Mouse (Mus musculus): ENCODE results near the gene Ctnnbip1. TPM values are rescaled to one million over a fixed set of nuclear protein-coding genes. Genes with fewer than 3 reads are reported as not detected.
A peak's percentile ranks its signal among the peaks of the same experiment; 100 is the strongest.

Gene Ctnnbip1
- polyA plus RNA-seq, 1 experiment from 2014 or later: 41.2 TPM

DNA sequence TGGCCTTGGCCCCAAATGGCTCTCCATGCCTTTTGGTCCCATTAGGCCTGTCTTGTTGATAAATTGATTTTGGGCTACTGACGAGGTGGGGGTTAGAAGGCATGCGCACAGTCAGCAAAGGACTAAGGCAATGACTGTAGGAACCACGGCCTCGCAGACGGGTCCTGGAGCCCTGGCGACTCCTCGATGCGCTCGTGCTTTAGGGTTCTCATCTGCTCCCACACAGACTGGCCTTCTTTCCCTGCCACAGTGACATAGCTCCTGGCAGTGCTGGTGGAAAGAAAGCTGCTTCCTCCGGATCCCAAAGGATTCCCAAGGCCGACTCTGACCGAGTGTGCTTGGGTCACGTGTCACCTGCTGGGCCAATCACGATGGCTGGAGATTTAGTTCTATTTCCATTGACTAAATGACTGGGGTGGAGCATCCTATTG is 56.4 kb downstream of the Ctnnbip1 start:
- H3K36me3 ChIP-seq (ENCODE audit: control insufficient read depth, insufficient read depth, low read length): no peaks in the 10 kb centered on the region
- no peak for ATAC-seq
- no peak overlapping the region for H3K4me3 ChIP-seq (ENCODE audit: low read length)
- no peak overlapping the region for H3K9ac ChIP-seq (ENCODE audit: low read depth, low read length)
- no peaks in the 10 kb centered on the region for H3K27me3 ChIP-seq (replicated peaks; ENCODE audit: control insufficient read depth, insufficient read depth, low read length)
- 73% methylated on average over 14 of the region's 14 CpGs for WGBS
- H3K27ac ChIP-seq (ENCODE audit: low read length): no peak overlapping the region
- H3K4me1 ChIP-seq (ENCODE audit: control insufficient read depth, insufficient read depth, low read length): peaks cover 29% of the 10 kb centered on the region
- H3K4me2 ChIP-seq (ENCODE audit: low read depth, low read length): no peak overlapping the region
- no peaks in the 10 kb centered on the region for H3K9me3 ChIP-seq (ENCODE audit: control insufficient read depth, low read length)

DNA sequence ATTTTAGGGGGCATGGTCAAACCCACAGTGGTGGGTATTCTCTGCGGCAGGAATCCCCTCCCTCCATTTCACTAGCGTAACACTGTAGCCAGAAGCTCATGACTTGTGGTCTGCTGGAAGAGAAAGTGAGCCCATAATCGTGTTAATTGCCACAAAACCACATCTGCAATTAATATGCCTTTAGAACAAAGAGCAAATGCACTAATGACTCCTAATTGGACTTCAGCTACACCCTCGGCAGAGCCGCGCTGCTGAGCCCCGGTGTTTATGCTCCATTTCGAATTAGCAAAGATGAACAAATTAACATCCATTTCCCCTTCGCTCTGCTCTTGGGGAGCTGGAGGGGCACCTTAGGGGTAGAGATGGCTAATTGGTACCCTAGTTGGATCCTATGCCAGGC is 58.0 kb downstream of the Ctnnbip1 start:
- no peak overlapping the region for H3K4me3 ChIP-seq (ENCODE audit: low read length)
- H3K27me3 ChIP-seq (replicated peaks; ENCODE audit: control insufficient read depth, insufficient read depth, low read length): no peaks in the 10 kb centered on the region
- peaks cover 16% of the 10 kb centered on the region for H3K4me1 ChIP-seq (ENCODE audit: control insufficient read depth, insufficient read depth, low read length)
- no peaks in the 10 kb centered on the region for H3K9me3 ChIP-seq (ENCODE audit: control insufficient read depth, low read length)
- no peak overlapping the region for H3K9ac ChIP-seq (ENCODE audit: low read depth, low read length)
- WGBS: 79% methylated on average over 9 of the region's 9 CpGs
- no peak overlapping the region for H3K4me2 ChIP-seq (ENCODE audit: low read depth, low read length)
- H3K27ac ChIP-seq (ENCODE audit: low read length): no peak overlapping the region
- no peak for ATAC-seq
- no peaks in the 10 kb centered on the region for H3K36me3 ChIP-seq (ENCODE audit: control insufficient read depth, insufficient read depth, low read length)

- H3K9ac ChIP-seq (ENCODE audit: low read depth, low read length): no peak overlapping the region
- ATAC-seq: no peak
- H3K4me3 ChIP-seq (ENCODE audit: low read length): no peak overlapping the region
- peaks cover 6% of the 10 kb centered on the region for H3K4me1 ChIP-seq (ENCODE audit: control insufficient read depth, insufficient read depth, low read length)
- H3K27me3 ChIP-seq (replicated peaks; ENCODE audit: control insufficient read depth, insufficient read depth, low read length): no peaks in the 10 kb centered on the region
- 26% methylated on average over 4 of the region's 4 CpGs for WGBS
- H3K9me3 ChIP-seq (ENCODE audit: control insufficient read depth, low read length): no peaks in the 10 kb centered on the region
- no peaks in the 10 kb centered on the region for H3K36me3 ChIP-seq (ENCODE audit: control insufficient read depth, insufficient read depth, low read length)
- no peak overlapping the region for H3K27ac ChIP-seq (ENCODE audit: low read length)
- H3K4me2 ChIP-seq (ENCODE audit: low read depth, low read length): no peak overlapping the region
Measured at GRCm38 (mm10) chr4:149576993-149577548, 59.0 kb downstream of the Ctnnbip1 start.

GRCm38 (mm10) chr4:149578085-149578681 is 60.1 kb downstream of the Ctnnbip1 start:
- H3K4me3 ChIP-seq (ENCODE audit: low read length): no peak overlapping the region
- WGBS: 66% methylated on average over 13 of the region's 13 CpGs
- no peak for ATAC-seq
- no peaks in the 10 kb centered on the region for H3K36me3 ChIP-seq (ENCODE audit: control insufficient read depth, insufficient read depth, low read length)
- H3K4me1 ChIP-seq (ENCODE audit: control insufficient read depth, insufficient read depth, low read length): no peaks in the 10 kb centered on the region
- no peak overlapping the region for H3K27ac ChIP-seq (ENCODE audit: low read length)
- no peaks in the 10 kb centered on the region for H3K27me3 ChIP-seq (replicated peaks; ENCODE audit: control insufficient read depth, insufficient read depth, low read length)
- no peak overlapping the region for H3K4me2 ChIP-seq (ENCODE audit: low read depth, low read length)
- H3K9me3 ChIP-seq (ENCODE audit: control insufficient read depth, low read length): no peaks in the 10 kb centered on the region
- H3K9ac ChIP-seq (ENCODE audit: low read depth, low read length): no peak overlapping the region

GRCm38 (mm10) chr4:149578831-149579230 is 60.8 kb downstream of the Ctnnbip1 start:
- Histone ChIP-seq H3K4me2 (ENCODE audit: low read depth, low read length) (no peak overlapping the region), H3K9me3 (ENCODE audit: control insufficient read depth, low read length) (no peaks in the 10 kb centered on the region), H3K36me3 (ENCODE audit: control insufficient read depth, insufficient read depth, low read length) (no peaks in the 10 kb centered on the region), H3K4me3 (ENCODE audit: low read length) (no peak overlapping the region), H3K27me3 (replicated peaks; ENCODE audit: control insufficient read depth, insufficient read depth, low read length) (no peaks in the 10 kb centered on the region), H3K27ac (ENCODE audit: low read length) (no peak overlapping the region), H3K4me1 (ENCODE audit: control insufficient read depth, insufficient read depth, low read length) (no peaks in the 10 kb centered on the region), H3K9ac (ENCODE audit: low read depth, low read length) (no peak overlapping the region)
- 72% methylated on average over 7 of the region's 7 CpGs for WGBS
- ATAC-seq: no peak

GRCm38 (mm10) chr4:149585236-149585635 is 67.2 kb downstream of the Ctnnbip1 start:
- H3K36me3 ChIP-seq (ENCODE audit: control insufficient read depth, insufficient read depth, low read length): no peaks in the 10 kb centered on the region
- WGBS: 79% methylated on average over 8 of the region's 8 CpGs
- ATAC-seq: peak; percentile 16; the same call in 1 of the 2 replicates
- no peak overlapping the region for H3K4me3 ChIP-seq (ENCODE audit: low read length)
- no peak overlapping the region for H3K4me2 ChIP-seq (ENCODE audit: low read depth, low read length)
- H3K27me3 ChIP-seq (replicated peaks; ENCODE audit: control insufficient read depth, insufficient read depth, low read length): peaks cover 5% of the 10 kb centered on the region; the same call in 1 of the 2 replicates
- H3K9ac ChIP-seq (ENCODE audit: low read depth, low read length): no peak overlapping the region
- no peak overlapping the region for H3K27ac ChIP-seq (ENCODE audit: low read length)
- H3K4me1 ChIP-seq (ENCODE audit: control insufficient read depth, insufficient read depth, low read length): peaks cover 12% of the 10 kb centered on the region
- no peaks in the 10 kb centered on the region for H3K9me3 ChIP-seq (ENCODE audit: control insufficient read depth, low read length)

GRCm38 (mm10) chr4:149586044-149586782 is 68.2 kb downstream of the Ctnnbip1 start, which contains the start of gene Clstn1:
Gene Clstn1, plus strand, starts transcription at chr4:149586468.
- H3K4me2 ChIP-seq (ENCODE audit: low read depth, low read length): peak within 1 kb of the TSS; percentile 97
- no peaks in the 10 kb centered on the region for H3K36me3 ChIP-seq (ENCODE audit: control insufficient read depth, insufficient read depth, low read length)
- peak within 1 kb of the TSS; percentile 55 for H3K27ac ChIP-seq (ENCODE audit: low read length)
- ATAC-seq: peak; percentile 79
- H3K27me3 ChIP-seq (replicated peaks; ENCODE audit: control insufficient read depth, insufficient read depth, low read length): peaks cover 5% of the 10 kb centered on the region; the same call in 1 of the 2 replicates
- peak within 1 kb of the TSS; percentile 90 for H3K9ac ChIP-seq (ENCODE audit: low read depth, low read length)
- WGBS: under 1% methylated on average over 81 of the region's 103 CpGs
- H3K4me1 ChIP-seq (ENCODE audit: control insufficient read depth, insufficient read depth, low read length): peaks cover 12% of the 10 kb centered on the region
- peak within 1 kb of the TSS; percentile 82 for H3K4me3 ChIP-seq (ENCODE audit: low read length)
- H3K9me3 ChIP-seq (ENCODE audit: control insufficient read depth, low read length): no peaks in the 10 kb centered on the region

DNA sequence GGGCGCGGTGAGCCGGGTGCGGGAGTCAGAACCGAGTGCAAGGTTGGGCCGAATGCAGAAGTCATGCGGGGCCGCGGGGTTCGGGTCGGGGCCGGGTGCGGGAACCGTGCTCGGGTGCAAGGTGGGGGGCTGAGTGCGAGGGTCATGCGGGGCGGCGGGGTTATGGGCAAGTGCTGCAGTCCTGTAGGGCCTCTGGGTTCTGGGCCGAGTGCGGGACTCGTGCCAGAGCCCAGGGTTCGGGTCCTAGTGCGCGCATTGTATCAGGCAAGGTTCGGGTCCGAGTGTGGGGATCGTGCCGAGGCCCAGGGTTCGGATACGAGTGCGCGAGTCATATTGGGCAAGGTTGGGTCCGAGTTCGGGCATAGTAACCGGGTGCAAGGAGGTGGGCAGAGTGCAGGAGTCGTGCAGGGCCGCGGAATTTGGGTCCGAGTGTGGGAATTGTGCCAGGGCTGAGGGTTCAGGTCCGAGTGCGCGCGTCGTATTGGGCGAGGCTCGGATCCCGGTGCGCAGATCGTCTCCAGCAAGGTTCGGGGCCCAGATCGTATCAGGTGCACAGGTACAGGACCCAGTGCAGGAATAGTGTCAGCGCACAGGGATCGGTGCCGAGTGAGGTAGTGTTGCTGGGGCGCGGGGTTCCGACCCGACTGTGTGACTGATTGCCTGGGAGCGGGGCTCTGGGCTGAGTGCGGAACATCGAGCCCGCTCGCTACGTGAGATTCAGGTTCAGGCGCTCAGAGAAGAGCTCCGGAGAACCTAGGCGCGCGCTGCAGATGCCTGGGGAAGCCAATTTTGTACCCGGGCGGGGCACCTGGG is 69.0 kb downstream of the Ctnnbip1 start:
- under 1% methylated on average over 72 of the region's 72 CpGs for WGBS
- Histone ChIP-seq H3K36me3 (ENCODE audit: control insufficient read depth, insufficient read depth, low read length) (no peaks in the 10 kb centered on the region), H3K4me1 (ENCODE audit: control insufficient read depth, insufficient read depth, low read length) (peaks cover 14% of the 10 kb centered on the region), H3K4me3 (ENCODE audit: low read length) (peak overlapping the region; percentile 82), H3K4me2 (ENCODE audit: low read depth, low read length) (peak overlapping the region; percentile 97), H3K27me3 (replicated peaks; ENCODE audit: control insufficient read depth, insufficient read depth, low read length) (peaks cover 5% of the 10 kb centered on the region; the same call in 1 of the 2 replicates), H3K9ac (ENCODE audit: low read depth, low read length) (peak overlapping the region; percentile 90), H3K27ac (ENCODE audit: low read length) (peak overlapping the region; percentile 55), H3K9me3 (ENCODE audit: control insufficient read depth, low read length) (no peaks in the 10 kb centered on the region)
- peak; percentile 38 for ATAC-seq

Data from intestine, embryonic 16.5 days (tissue).